Mouse (Mus musculus): Measurements from ENCODE around the gene Slx4ip. TPM values are rescaled to one million over a fixed set of nuclear protein-coding genes. Genes with fewer than 3 reads are reported as not detected.

The Slx4ip gene
- total RNA-seq, 2 experiments from 2014 or later = 8.1 to 8.2 TPM

GRCm38 (mm10) chr2:137116675-137117320 is 225.8 kb downstream of the Slx4ip start:
- intact Hi-C loops (cut with DNase I) = loop anchor here (5.0 to 10.0 kb wide), 2 partner anchors 202 to 616 kb away; no protein-coding TSS in a partner anchor

GRCm38 (mm10) chr2:137117321-137117690 is 226.3 kb downstream of the Slx4ip start:
- intact Hi-C loops (cut with DNase I) = loop anchor here (5.0 to 10.0 kb wide), 2 partner anchors 203 to 615 kb away; no protein-coding TSS in a partner anchor
- DNase-seq (ENCODE audit: low spot score in 2 of 2) = peak; percentile 55 to 58

More at GRCm38 (mm10) chr2:137116675-137117320, 225.8 kb downstream of the Slx4ip start:
- peak; percentile 43 to 55 for DNase-seq (ENCODE audit: low spot score in 2 of 2)

Other genes starting within 250 kb of the Slx4ip start
- 1,000 to 10,000 TPM; 2,771 to 2,937 TPM for gene Snap25, start 177.8 kb upstream of the Slx4ip start, total RNA-seq (2021)
- 10 to 100 TPM in 1 of 2 experiments, 1 to 10 TPM in 1; 8.5 to 14.3 TPM for gene AL731706.2, start 5.5 kb upstream of the Slx4ip start, total RNA-seq (2021)
- 10 to 100 TPM; 10.5 to 15.2 TPM for gene AL731706.1, start 171 bp downstream of the Slx4ip start, total RNA-seq (2021)
- 10 to 100 TPM; 26.2 to 26.9 TPM for gene Mkks, start 171 bp downstream of the Slx4ip start, total RNA-seq (2021)
- 1 to 10 TPM; 5.3 to 5.8 TPM for gene Jag1, start 225.4 kb downstream of the Slx4ip start, total RNA-seq (2021)

Measured in left cerebral cortex, postnatal 36 days (tissue).